Mouse (Mus musculus): Measurements from ENCODE around the gene Khdrbs1. TPM values are rescaled to one million over a fixed set of nuclear protein-coding genes. Genes with fewer than 3 reads are reported as not detected.
"Not testable (repeated sequence)": the region's sequence is repeated elsewhere in the genome, so short reads cannot be mapped to it uniquely, and the experiment has no call there.

Khdrbs1 gene
- polyA plus RNA-seq, 1 experiment from 2014 or later: 77.5 TPM

- peak overlapping the region; percentile 99 for H3K27ac ChIP-seq (replicated peaks)
- H3K4me2 ChIP-seq: peak overlapping the region; percentile 79
- ATAC-seq (ENCODE audit: extremely low read depth, insufficient number of reproducible peaks, low FRiP score, low TSS enrichment): no peak
- peaks cover 31% of the 10 kb centered on the region for H3K4me1 ChIP-seq
- H3K36me3 ChIP-seq: peaks cover 6% of the 10 kb centered on the region; the same call in 1 of the 2 replicates
- no peaks in the 10 kb centered on the region for H3K27me3 ChIP-seq (replicated peaks)
- WGBS: 8% methylated on average over 7 of the region's 7 CpGs
- peak overlapping the region; percentile 100 for H3K4me3 ChIP-seq
- no peaks in the 10 kb centered on the region for H3K9me3 ChIP-seq
- H3K9ac ChIP-seq: peak overlapping the region; percentile 90
Observed at GRCm38 (mm10) chr4:129743010-129743390, 897 bp upstream of the Khdrbs1 start.

- no peaks in the 10 kb centered on the region for H3K9me3 ChIP-seq
- peak overlapping the region; percentile 100 for H3K9ac ChIP-seq
- H3K4me2 ChIP-seq: peak overlapping the region; percentile 79
- 0% methylated on average over 28 of the region's 34 CpGs for WGBS
- peaks cover 13% of the 10 kb centered on the region for H3K36me3 ChIP-seq
- no peaks in the 10 kb centered on the region for H3K27me3 ChIP-seq (replicated peaks)
- peak overlapping the region; percentile 99 for H3K27ac ChIP-seq (replicated peaks)
- peak overlapping the region; percentile 100 for H3K4me3 ChIP-seq
- no peak for ATAC-seq (ENCODE audit: extremely low read depth, insufficient number of reproducible peaks, low FRiP score, low TSS enrichment)
- peaks cover 41% of the 10 kb centered on the region for H3K4me1 ChIP-seq
Observed at GRCm38 (mm10) chr4:129741974-129742231, 200 bp downstream of the Khdrbs1 start.

GRCm38 (mm10) chr4:129741251-129741973 is 691 bp downstream of the Khdrbs1 start:
- Histone ChIP-seq H3K4me2 (peak overlapping the region; percentile 79), H3K4me1 (peaks cover 43% of the 10 kb centered on the region), H3K4me3 (peak overlapping the region; percentile 100), H3K36me3 (peaks cover 15% of the 10 kb centered on the region), H3K9ac (peak overlapping the region; percentile 100), H3K27me3 (replicated peaks) (no peaks in the 10 kb centered on the region), H3K27ac (replicated peaks) (peak overlapping the region; percentile 99), H3K9me3 (no peaks in the 10 kb centered on the region)
- no peak; the same call in 1 of the 2 replicates for ATAC-seq (ENCODE audit: extremely low read depth, insufficient number of reproducible peaks, low FRiP score, low TSS enrichment)
- under 1% methylated on average over 62 of the region's 62 CpGs for WGBS

- peak overlapping the region; percentile 100 for H3K4me3 ChIP-seq
- no peak overlapping the region for H3K27ac ChIP-seq (replicated peaks)
- peak overlapping the region; percentile 64 for H3K9ac ChIP-seq
- no peaks in the 10 kb centered on the region for H3K9me3 ChIP-seq
- peaks cover 52% of the 10 kb centered on the region for H3K4me1 ChIP-seq
- H3K4me2 ChIP-seq: peak overlapping the region; percentile 79
- 66% methylated on average over 4 of the region's 4 CpGs for WGBS
- H3K27me3 ChIP-seq (replicated peaks): no peaks in the 10 kb centered on the region
- no peak for ATAC-seq (ENCODE audit: extremely low read depth, insufficient number of reproducible peaks, low FRiP score, low TSS enrichment)
- peaks cover 29% of the 10 kb centered on the region for H3K36me3 ChIP-seq
Observed at GRCm38 (mm10) chr4:129739111-129739645, 2.9 kb downstream of the Khdrbs1 start.

- Histone ChIP-seq H3K4me2 (no peak overlapping the region), H3K4me1 (peaks cover 56% of the 10 kb centered on the region), H3K9ac (no peak overlapping the region), H3K36me3 (peaks cover 34% of the 10 kb centered on the region), H3K4me3 (no peak overlapping the region), H3K27ac (replicated peaks) (no peak overlapping the region), H3K9me3 (no peaks in the 10 kb centered on the region), H3K27me3 (replicated peaks) (no peaks in the 10 kb centered on the region)
- ATAC-seq (ENCODE audit: extremely low read depth, insufficient number of reproducible peaks, low FRiP score, low TSS enrichment): no peak
- WGBS: 75% methylated on average over 1 of the region's 1 CpGs
Observed at GRCm38 (mm10) chr4:129736173-129736572, 5.9 kb downstream of the Khdrbs1 start.

- not testable (repeated sequence) for H3K27me3 ChIP-seq (replicated peaks)
- peaks cover 58% of the 10 kb centered on the region for H3K4me1 ChIP-seq
- 88% methylated on average over 3 of the region's 4 CpGs for WGBS
Observed at GRCm38 (mm10) chr4:129735485-129735884, 6.6 kb downstream of the Khdrbs1 start.

GRCm38 (mm10) chr4:129731423-129731822 is 10.7 kb downstream of the Khdrbs1 start:
- no peaks in the 10 kb centered on the region for H3K9me3 ChIP-seq
- no peak for ATAC-seq (ENCODE audit: extremely low read depth, insufficient number of reproducible peaks, low FRiP score, low TSS enrichment)
- H3K36me3 ChIP-seq: peaks cover 61% of the 10 kb centered on the region
- no peak overlapping the region for H3K9ac ChIP-seq
- no peak overlapping the region for H3K4me3 ChIP-seq
- H3K27ac ChIP-seq (replicated peaks): no peak overlapping the region
- no peak overlapping the region for H3K4me2 ChIP-seq
- H3K4me1 ChIP-seq: peaks cover 27% of the 10 kb centered on the region
- H3K27me3 ChIP-seq (replicated peaks): no peaks in the 10 kb centered on the region
- WGBS: 85% methylated on average over 5 of the region's 5 CpGs

More at GRCm38 (mm10) chr4:129735485-129735884, 6.6 kb downstream of the Khdrbs1 start:
- peaks cover 37% of the 10 kb centered on the region for H3K36me3 ChIP-seq
- H3K4me3 ChIP-seq; ATAC-seq (ENCODE audit: extremely low read depth, insufficient number of reproducible peaks, low FRiP score, low TSS enrichment); H3K4me2 ChIP-seq; H3K9me3 ChIP-seq; H3K27ac ChIP-seq (replicated peaks); H3K9ac ChIP-seq: not testable (repeated sequence)

- no peak for ATAC-seq (ENCODE audit: extremely low read depth, insufficient number of reproducible peaks, low FRiP score, low TSS enrichment)
- no peak overlapping the region for H3K4me3 ChIP-seq
Observed at GRCm38 (mm10) chr4:129716310-129716709, 25.8 kb downstream of the Khdrbs1 start.

GRCm38 (mm10) chr4:129709486-129710129 is 32.5 kb downstream of the Khdrbs1 start:
- ATAC-seq (ENCODE audit: extremely low read depth, insufficient number of reproducible peaks, low FRiP score, low TSS enrichment): no peak
- Histone ChIP-seq H3K36me3 (peaks cover 97% of the 10 kb centered on the region), H3K4me3 (no peak overlapping the region), H3K4me1 (peaks cover 9% of the 10 kb centered on the region), H3K9ac (no peak overlapping the region), H3K27me3 (replicated peaks) (no peaks in the 10 kb centered on the region), H3K27ac (replicated peaks) (peak overlapping the region; percentile 46), H3K4me2 (no peak overlapping the region), H3K9me3 (no peaks in the 10 kb centered on the region)
- 77% methylated on average over 8 of the region's 8 CpGs for WGBS

More at GRCm38 (mm10) chr4:129716310-129716709, 25.8 kb downstream of the Khdrbs1 start:
- no peaks in the 10 kb centered on the region for H3K27me3 ChIP-seq (replicated peaks)
- WGBS: 91% methylated on average over 9 of the region's 9 CpGs
- H3K36me3 ChIP-seq: peaks cover 89% of the 10 kb centered on the region
- no peaks in the 10 kb centered on the region for H3K9me3 ChIP-seq
- no peaks in the 10 kb centered on the region for H3K4me1 ChIP-seq
- no peak overlapping the region for H3K9ac ChIP-seq
- no peak overlapping the region for H3K27ac ChIP-seq (replicated peaks)
- no peak overlapping the region for H3K4me2 ChIP-seq

GRCm38 (mm10) chr4:129706750-129707149 is 35.4 kb downstream of the Khdrbs1 start:
- H3K4me3 ChIP-seq: no peak overlapping the region
- no peak overlapping the region for H3K27ac ChIP-seq (replicated peaks)
- peaks cover 92% of the 10 kb centered on the region for H3K36me3 ChIP-seq
- H3K4me2 ChIP-seq: no peak overlapping the region
- peaks cover 34% of the 10 kb centered on the region for H3K4me1 ChIP-seq
- no peak for ATAC-seq (ENCODE audit: extremely low read depth, insufficient number of reproducible peaks, low FRiP score, low TSS enrichment)
- H3K9me3 ChIP-seq: no peaks in the 10 kb centered on the region
- WGBS: 74% methylated on average over 3 of the region's 3 CpGs
- H3K9ac ChIP-seq: no peak overlapping the region
- no peaks in the 10 kb centered on the region for H3K27me3 ChIP-seq (replicated peaks)

GRCm38 (mm10) chr4:129702454-129702853 is 39.6 kb downstream of the Khdrbs1 start:
- peak overlapping the region; percentile 40 for H3K4me2 ChIP-seq
- 12% methylated on average over 11 of the region's 11 CpGs for WGBS
- H3K4me3 ChIP-seq: no peak overlapping the region
- no peaks in the 10 kb centered on the region for H3K9me3 ChIP-seq
- peak overlapping the region; percentile 56 for H3K9ac ChIP-seq
- H3K36me3 ChIP-seq: peaks cover 56% of the 10 kb centered on the region
- peak overlapping the region; percentile 80 for H3K27ac ChIP-seq (replicated peaks)
- ATAC-seq (ENCODE audit: extremely low read depth, insufficient number of reproducible peaks, low FRiP score, low TSS enrichment): peak; percentile 82; the same call in 1 of the 2 replicates
- peaks cover 43% of the 10 kb centered on the region for H3K4me1 ChIP-seq
- H3K27me3 ChIP-seq (replicated peaks): no peaks in the 10 kb centered on the region
